Mouse (Mus musculus): ENCODE results near the gene Foxg1.

Gene Foxg1

DNA sequence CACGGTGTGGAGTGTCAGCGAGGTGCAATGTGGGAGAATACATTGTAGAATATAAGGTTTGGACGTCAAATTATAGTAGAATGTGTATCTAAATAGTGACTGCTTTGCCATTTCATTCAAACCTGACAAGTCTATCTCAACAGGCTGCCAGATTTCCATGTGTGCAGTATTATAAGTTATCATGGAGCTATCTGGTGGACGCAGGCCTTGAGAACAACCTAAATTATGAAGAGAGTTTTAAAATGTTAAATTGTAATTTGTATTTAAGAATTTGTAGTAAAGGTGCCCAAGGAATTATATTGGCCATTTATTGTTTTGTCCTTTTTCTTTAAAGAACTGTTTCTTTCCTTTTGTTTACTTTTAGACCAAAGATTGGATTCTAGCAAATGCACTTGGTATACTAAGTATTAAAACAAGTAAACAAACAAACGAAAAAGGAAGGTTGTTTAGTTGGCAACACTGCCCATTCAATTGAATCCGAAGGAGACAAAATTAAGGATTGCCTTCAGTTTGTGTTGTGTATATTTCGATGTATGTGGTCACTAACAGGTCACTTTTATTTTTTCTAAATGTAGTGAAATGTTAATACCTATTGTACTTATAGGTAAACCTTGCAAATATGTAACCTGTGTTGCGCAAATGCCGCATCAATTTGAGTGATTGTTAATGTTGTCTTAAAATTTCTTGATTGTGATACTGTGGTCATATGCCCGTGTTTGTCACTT is 3.8 kb downstream of the Foxg1 start:
- peak; percentile 48 for DNase-seq

DNA sequence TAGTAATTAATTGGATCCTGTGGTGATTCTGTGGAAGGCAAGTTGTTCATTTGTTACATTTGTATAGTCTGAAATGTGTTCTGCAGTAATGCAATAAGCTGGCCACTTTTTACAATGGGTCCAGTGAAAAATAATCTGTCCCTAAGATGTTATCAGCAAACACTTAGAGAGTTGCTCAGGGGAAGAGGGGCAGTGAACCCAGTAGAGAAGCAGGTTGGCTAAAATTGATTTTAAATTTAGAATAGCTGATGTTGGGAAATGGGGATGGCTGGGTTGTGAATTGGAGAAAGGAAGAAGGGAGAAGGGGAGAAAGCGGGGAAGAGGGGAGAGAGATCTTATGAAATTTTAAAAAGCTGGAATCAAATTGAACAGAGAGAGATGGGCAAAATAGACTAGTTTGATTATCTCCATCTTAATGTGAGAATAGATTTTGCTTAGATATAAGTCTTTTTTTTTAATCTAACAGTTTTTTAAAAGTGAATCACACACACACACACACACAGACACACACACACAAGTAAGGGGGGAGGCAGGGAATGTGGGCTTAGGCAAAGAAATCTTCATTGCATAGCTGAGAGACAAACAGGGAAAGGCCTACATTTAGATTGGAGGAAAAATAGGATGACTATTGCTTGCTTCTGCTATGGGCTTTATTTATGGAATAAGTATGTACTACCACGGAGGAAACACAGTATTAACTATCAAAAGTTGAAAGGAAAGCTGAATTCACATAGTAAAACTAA is 5.6 kb downstream of the Foxg1 start:
- peak; percentile 18 for DNase-seq

DNA sequence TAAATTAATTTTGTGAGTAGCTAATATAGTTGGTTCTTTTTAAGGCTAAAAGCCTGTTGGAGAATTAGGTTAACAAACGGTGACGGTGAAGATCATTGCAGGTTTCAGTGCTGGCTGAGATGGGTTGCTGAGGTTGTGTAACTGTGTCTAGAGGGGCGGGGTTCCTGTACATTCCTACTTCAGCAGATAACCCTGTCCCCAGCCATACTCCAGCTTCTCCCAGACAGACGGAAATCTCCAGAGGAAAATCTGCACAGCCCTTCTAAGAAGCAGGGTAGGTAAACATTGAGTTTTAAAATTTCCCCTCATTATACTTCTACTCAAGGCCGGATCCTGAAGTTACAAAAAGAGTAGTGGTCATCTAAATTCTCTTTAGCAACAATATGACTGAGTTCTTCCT is 7.2 kb downstream of the Foxg1 start:
- peak; percentile 4 for DNase-seq

DNA sequence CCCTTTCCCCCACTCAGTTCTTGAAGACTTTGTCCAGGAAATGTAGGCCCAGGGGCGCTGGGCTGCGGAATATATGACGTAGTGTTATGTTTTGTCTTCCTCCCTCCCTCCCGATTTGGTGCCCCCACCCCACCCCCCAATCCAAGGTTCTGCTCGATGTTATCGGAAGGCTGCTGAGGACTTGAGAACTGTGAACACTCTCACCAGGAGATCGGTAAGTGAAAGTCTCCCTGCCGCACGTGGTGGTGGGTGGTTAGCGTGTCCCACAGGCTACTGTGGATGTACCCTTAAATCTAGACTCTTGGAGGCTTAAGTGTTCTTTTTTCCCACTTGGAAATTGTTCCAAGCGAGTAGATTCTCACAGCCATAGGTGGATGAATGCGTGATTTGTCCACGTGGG is 7.8 kb downstream of the Foxg1 start:
- peak; percentile 25 for DNase-seq

DNA sequence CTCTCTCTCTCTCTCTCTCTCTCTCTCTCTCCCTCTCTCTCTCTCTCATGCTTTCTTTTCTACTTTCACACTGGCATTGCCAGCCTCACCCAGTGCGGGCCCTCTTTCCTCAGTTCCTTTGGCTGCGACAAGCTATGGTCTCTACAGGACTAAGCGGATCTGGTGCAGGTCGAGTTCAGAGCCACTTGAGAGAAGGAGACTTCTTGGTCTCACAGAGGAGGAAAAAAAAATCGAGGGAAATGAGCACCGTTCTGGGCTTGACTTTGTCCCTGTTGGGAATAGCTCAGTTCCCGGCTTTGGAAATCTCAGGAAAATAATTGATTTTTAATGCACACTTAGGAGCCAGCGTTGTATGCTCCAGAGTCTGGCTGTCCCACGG is 8.5 kb downstream of the Foxg1 start:
- no peak for DNase-seq

DNA sequence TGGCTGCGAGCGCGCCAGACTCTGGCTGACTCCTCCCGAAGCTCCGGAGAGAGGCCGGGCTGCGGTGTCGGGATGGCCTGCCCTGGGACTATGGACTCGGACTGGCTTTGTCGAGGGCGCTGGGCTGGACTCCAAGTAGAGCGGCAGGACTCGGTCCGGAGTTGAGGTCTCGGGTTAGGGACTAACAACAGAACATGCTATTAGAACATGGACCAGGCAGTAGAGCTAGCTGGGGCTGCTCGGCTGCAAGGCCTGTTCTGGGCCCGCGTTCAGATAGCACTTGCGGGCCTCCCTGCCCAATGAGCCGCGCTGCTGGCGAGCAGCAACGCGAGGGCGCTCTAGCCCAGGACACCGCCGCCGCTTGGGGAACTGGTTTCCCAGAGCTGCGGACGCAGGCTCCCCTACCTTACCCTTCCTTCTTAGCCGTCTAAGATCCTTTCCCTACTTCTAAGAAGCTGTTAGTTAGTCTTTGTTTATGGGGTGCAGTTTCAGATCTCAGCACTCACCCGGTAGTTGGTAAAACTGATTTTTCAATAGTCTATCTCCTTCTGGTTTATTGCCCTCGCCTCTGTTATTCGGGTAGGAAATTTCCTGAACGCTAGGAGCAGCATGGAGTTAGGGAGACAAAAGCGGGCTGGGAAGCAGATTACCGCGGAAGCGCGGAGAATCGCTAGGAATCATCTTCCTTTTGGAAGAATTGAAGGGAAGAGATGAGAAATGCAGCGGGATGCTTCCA is 9.0 kb downstream of the Foxg1 start:
- peak; percentile 89 for DNase-seq

DNA sequence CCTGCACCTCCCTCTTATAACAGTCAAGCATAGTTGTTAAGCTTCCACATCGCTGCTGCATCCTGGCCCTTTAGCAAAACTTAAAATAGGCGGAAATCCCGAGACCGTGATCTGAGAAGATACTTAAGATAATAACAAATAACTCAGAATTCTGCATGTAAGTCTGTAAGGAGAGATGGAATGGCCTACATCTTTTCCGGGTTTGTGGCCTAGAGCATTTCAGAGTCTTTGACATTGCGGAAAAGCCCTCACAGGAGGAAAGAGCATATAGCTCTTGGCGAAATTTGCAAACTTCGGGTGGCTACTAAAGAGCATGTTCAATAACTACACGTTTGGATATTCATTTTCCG is 9.6 kb downstream of the Foxg1 start:
- no peak for DNase-seq

DNA sequence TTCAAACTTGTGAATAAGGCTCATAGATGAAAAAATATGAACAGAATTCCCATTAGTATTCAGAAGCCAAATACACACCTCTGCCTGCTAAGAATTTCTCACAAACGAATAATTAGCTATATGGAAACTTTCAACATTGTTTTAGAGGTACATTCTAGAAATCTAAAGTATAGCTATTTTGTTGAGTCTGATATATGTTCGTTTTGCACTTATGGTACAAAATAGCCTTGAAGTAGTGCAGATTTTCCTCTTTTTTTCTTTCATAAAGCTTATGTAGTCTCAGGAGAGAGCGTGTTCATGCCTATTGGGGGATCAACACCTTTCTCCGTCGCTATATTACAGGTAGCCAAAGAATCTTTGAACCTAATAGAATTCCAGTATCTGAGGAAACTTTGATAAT is 10.4 kb downstream of the Foxg1 start:
- DNase-seq: no peak

DNA sequence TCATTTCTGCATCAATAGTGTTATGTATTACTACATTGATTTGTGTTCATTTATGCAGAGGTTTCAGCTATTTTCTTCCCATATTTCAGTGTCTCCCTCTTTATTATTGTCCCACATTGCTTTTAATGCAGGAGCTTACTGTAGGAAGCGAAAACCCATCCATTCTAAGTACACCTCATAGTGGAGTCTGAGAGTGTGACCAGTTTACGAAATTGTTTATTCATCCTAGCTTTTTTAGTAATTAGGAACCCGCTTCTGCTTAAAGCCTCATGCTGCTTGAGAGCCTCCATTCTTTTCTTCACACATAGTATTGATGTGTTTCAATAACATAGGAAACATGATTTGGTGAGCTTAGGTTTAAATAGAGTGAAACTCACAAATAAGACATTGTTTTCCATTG is 11.2 kb downstream of the Foxg1 start:
- DNase-seq: peak; percentile 11

DNA sequence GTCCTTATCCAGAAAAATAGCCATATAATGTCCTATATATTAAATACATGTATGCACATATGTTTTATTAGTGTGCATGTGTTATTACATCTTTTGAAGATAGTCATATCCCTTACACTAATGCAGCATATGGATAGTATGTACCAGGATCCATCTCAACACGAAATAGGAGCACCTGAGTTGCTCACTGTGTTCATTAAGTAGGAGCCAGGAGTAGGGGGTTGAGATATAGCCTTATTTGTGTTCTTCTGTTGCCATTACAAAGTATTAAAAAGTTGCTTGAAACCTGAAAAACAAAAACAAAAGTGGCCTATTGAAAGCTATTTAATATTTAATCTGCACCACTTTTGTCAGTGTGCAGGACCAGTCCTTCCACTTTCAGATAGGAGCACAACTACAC is 11.7 kb downstream of the Foxg1 start:
- DNase-seq: peak; percentile 3

DNA sequence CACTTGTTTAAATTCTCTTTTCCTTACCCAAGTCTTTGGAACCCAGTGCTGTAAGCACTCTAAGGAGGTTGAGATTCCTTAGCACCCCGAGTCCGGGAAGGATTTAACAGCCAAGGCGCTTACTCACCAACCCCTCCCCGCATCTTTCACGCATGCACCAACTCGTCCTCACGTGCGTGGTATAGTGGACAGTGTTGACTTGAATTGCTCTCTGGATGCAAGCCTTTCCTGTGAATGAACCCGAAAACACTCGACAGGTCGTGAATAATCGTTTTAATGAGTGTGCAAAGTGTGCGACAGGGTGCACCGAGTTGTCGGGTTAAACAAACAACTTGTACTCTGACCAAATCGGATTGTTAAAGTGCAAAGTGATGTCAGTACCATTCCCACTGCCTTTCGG is 12.4 kb downstream of the Foxg1 start:
- peak; percentile 90 for DNase-seq

DNA sequence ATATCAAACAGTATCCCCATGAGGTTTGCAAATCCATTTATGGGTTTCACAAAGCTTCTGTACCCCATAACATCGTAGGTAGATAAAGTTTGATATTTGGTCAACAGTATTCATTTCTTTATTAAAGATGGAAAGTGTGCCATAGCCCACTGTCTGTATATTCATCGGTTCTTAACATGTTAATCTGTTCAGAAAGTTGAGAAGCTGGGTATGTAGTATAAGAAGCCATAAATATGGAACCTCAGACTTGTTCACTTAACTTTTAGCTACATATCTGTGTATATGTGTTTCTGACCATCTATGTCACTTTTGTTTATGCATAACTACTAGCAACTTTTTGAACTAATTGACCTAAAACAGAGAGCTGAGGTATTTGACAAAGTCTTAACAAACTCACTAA is 13.5 kb downstream of the Foxg1 start:
- DNase-seq: peak; percentile 6

DNA sequence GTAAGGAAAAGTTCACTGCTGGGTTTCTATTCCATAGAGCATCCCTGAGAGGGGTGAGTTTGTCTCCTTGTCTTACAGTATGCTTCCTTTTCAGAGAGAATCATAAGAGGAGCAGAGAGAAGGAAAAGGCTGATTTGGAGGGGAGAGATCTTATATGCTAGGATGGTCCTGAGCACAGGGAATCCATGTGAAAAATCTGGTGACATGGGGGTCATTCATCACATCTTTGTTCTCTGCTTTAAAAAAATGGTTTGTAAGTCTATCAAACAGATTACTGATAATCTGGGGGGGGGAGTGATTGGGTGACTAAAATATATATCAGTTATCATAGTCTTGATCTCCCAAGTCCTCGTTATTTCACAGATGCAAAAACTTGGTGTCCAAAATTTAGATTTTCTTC is 14.3 kb downstream of the Foxg1 start:
- peak; percentile 4 for DNase-seq

DNA sequence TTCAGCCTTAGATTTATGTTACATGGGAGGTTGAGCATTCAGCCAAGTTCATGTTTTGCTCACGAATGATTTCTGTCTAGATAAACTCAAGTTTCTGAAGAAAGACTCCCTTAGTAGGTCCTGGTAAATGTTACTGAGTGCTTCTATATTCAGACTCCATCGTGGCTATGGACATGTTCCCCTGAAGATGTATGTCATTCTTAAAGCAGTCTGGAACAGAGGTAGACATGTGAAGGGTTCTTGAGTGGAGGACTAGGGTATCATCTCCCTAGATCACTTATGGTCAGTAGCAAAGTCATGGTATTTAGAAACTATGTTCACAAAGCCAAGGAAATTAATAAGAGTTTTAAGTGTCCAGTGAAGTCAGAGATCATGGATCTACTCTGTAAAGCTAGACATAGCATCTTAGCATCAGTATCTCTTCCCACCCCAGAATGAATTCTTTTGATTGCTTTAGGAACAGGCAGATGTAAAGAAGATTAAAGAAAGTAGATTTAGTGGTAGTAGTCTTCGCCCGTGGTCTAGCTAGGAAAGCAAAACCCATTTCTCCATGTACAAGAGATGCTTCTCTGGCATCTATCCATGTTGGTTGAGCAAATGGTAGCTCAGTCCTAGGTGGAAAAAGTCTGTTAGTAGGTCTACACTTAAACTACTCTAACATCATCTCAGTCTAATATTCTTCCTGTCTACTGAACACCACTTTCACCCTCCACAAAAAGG is 15.1 kb downstream of the Foxg1 start:
- DNase-seq: no peak

DNA sequence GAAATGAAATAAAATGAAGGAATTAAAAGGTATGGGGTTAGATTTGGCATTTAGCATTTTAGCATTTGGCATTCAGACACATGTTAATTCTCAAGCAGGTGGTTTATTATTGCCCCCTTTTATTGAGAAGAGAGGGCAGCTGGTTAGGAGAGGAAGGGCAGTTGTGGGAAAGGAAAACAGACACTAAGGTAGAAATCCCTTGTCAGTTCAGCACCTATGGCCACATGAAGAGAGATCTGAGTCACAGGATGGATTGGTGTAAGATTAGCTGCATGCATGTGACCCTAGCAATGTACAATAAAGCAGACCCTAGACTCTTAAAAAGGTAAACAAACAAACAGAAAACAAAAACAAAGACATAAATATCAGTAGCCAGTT is 15.7 kb downstream of the Foxg1 start:
- no peak for DNase-seq

DNA sequence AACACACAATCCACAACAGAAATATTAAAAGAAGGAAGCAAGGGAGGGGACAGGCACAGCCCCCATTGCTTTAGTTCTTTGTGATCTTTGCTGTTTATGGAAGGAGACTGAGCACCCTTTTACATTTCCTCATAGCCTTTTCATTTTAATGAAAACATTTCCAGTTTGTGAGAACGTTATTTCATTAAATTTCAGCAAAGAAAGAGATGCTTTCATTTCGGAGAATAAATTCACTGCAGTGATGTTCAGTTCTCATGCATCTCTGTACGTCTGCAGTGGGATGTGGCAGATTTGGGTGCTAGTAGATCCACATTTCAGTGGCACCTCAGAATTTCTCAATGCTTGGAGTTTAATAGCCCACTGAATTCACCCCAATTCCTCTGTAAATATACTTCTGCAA is 16.2 kb downstream of the Foxg1 start:
- no peak for DNase-seq

DNA sequence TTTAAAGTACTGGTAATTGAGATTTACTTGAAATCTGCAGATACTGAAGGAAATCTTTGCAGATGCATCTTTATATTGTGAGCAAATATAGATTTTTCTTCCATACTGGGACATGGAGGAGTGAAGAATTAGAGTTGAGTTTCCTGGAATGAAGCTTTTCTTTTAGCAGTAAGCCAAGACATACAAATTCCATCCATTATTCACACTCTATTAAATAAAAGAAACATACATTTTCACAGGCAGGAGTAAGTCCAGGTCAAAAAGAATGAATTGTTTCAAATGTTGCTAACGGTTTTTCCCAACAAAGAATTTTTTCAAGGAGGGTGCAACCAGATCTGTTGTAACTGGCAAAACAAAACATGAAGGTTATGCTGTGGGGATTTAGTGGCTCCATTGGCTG is 17.2 kb downstream of the Foxg1 start:
- DNase-seq: no peak

DNA sequence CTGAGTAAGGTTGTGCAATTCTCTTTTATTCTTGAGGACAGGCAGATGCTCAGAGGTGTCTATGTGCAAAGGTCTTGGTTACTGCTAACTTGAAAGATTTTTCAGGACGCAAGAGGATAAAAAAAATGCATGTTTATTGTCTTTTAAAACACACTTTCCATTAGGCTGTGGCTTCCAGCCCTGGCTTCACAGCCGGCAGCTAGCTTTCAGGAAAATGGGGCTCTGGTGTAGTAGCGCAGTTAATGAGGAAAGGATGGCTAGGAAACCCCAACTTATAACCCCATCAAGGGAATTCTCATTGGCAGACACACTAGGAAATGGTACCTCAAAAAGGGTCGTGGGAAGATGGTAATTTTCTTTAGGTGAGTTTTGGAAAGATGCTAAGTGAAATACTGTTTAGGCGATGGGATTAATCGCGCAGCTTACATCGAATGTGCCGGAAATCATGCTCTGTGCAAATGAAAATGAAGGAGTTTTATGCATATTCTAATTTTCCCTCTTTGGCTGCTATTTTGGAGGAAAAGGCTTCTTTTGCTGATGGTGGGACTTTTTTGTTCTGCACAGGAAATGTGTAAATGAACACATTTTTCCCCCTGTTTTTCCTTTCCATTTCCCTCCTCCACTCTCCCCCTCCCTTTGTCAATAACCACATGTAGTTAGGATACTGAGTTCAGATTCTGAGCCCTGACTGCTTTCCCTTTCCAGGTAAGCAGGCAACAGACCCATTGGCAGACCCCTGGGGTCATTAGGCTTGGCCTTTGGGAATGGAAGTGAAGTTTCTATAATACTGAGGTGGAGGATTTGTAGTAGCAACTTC is 17.8 kb downstream of the Foxg1 start:
- peak; percentile 3 for DNase-seq

DNA sequence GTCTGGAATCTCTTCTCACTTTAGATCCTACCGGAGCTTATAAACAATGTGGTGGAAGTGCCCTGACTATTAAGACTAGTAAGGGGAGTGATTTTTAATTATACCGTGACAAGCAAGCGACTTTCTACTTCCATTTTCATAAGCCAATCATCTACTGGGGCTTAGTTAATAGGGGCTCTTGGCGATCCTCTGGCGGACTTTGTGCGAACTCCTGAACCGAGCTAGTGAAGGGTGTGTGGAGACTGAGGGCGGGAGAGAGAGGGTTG is 18.3 kb downstream of the Foxg1 start:
- no peak for DNase-seq

DNA sequence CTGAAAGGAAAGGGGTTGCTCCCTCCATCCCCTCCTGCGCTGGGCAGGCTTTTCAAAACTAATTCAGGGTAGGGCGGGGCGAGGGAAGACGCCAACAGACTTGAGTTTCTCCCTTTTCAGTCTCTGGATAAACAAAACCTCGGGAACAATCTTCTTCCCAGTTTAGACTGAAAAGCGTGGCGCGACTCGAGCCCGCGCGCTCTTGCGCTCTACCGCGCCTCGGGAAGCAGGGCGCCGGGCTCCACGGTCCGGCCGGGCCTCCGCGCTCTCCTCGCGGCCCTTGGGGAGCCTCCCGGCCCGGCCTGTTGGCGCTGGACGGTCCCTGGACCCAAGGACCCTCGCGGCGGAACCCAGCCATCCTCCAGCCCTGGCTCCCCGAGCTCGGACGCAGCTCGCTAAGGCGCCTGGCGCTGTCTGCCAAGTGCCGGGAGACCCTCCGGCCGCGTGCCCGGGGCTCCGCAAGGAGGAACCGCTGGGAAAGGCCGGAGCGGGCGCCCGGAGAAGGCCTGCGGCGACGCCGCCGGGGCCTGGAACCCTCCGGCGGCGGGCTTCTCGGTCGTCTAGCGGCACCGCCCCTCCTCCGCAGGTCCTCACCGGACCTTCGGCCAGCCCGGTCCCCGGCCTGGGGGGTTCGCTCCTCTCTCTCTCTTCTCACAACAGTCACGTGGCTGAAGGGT is 18.8 kb downstream of the Foxg1 start:
- DNase-seq: peak; percentile 69

DNA sequence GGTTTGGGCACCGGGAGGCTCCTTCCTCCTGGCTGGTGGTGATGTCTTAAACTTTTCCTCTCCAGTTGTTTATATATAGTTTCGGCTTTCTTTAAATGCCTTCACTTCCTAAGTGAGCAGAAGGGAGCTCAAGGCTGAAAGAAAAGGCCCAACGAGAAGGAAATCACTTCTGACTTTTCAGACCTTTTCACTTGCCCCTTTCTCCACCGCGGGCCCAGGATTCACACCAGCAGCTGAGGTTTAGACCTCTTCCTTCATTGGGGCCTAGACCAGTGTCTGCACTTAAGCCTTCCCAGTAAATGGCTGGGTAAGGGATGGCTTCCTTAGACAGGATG is 19.3 kb downstream of the Foxg1 start:
- no peak for DNase-seq

DNA sequence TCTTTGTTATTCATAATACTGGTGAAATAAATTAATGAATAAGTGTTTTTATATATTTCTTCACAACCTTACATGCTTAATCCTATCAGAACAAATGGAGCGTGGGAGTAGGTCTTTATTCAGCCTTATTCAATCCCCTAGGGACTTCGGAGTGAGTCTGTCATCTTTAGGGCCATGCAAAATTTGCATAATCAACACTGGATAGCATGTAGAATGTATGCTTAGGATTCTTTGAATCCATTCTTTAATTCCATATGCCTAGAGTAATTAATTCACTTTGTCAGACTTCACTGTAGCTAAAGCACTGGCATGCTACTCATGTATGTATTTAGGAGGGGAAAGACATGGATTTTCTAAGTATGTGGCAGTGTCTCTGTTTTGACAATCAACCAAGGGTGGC is 27.4 kb downstream of the Foxg1 start:
- DNase-seq: peak; percentile 12

DNA sequence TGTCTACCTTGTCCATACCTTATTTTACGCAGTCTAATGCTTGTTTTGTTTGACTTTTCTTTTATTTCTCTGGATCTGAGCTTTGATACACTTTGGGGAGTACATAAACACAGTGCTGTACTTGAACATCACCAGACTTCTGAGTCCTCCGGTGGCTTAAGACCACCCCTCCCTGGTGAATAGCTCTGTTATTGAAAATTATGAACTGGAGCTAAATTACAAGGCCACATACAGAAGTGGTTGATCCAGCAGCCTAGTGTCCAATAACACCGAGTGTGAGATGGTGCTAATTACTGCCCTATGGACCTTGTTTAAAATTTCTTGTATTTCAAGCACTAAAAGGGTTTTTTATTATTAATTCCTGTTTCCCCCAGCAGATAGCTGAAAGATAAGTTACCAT is 35.5 kb downstream of the Foxg1 start:
- DNase-seq: no peak
